Mouse (Mus musculus) gastrocnemius, adult 2 months (tissue): Measurements from ENCODE around the gene Gm10643. TPM values are rescaled to one million over a fixed set of nuclear protein-coding genes. Genes with fewer than 3 reads are reported as not detected.

Experiments used
- DNase-seq: peaks from one replicate; pipeline ENCODE4 v3.0.0; 2022
- H3K27ac ChIP-seq: fragments of 200-600 bp; 2 replicates; pipeline ENCODE4 v1.8.1; 2022; ENCODE audit warnings: mild to moderate bottlenecking
- H3K4me3 ChIP-seq: fragments of 200-600 bp; 2 replicates; pipeline ENCODE4 v1.8.1; 2022; ENCODE audit warnings: mild to moderate bottlenecking, moderate library complexity
- CTCF ChIP-seq: fragments of 200-600 bp; IDR thresholded peaks from 2 replicates; pipeline ENCODE4 v1.8.1; 2022; ENCODE audit warnings: antibody characterized with exemption, mild to moderate bottlenecking, moderate library complexity
- intact Hi-C: fragments of 180-260 bp; cut with DNase I; formaldehyde crosslinking; loops from one replicate; pipeline ENCODE4 v1.15.1; 2025
- total RNA-seq, 2 experiments: library from RNA; stranded (reverse); gene quantifications; 2 replicates each; pipeline ENCODE4 v1.2.3; 2021

Gm10643 gene
- total RNA-seq, 2 experiments from 2014 or later = 0.84 to 1.2 TPM

DNA sequence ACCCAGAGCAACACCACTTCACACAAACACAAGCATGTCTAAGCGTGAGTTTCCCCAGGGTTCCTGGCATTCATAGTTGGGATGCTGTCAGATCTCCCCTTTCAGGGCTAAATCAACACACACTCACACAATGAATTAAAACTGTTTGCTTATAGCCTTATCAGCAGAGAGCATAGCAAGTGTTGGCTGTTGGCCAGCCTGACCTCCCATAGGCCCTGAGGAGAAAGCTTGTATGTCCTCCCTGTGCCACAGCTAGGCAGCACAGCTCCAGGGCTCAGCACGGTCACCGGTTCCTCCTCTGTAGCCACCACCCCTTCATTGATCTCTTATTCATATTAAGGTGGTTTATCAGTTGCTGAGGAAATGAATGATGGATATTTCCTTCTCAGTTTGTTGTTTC, 12.2 kb downstream of the Gm10643 start:
- no peak for TF ChIP-seq CTCF
- DNase-seq = no peak
- intact Hi-C loops = no loop called here
- Histone ChIP-seq H3K27ac (no peak overlapping the region), H3K4me3 (no peak overlapping the region)

DNA sequence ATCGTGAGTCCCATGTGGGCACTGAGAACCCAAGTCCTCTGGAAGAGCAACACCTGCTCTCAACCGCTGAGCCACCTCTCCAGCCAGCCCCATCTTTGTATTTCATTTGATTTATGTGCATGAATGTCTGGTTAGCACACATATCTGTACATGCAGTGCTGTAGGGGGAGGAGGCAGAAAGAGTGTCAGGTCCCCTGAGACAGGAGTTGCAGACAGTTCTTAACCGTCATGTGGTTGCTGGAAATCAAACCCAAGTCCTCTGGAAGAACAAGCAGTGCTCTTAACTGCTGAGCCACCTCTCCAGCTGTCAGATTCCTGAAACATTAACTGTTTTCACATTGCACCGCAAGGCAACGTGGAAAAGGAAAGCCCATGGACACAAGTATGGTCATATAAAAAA, 16.8 kb downstream of the Gm10643 start:
- intact Hi-C loops = no loop called here
- no peak for TF ChIP-seq CTCF
- no peak for DNase-seq

GRCm38 (mm10) chr8:84046505-84046904, 18.4 kb downstream of the Gm10643 start:
- intact Hi-C loops = no loop called here
- no peak for DNase-seq
- Histone ChIP-seq H3K27ac (no peak overlapping the region), H3K4me3 (no peak overlapping the region)
- TF ChIP-seq CTCF = no peak

More for the DNA sequence above, 16.8 kb downstream of the Gm10643 start:
- Histone ChIP-seq H3K4me3 (no peak overlapping the region), H3K27ac (no peak overlapping the region)

GRCm38 (mm10) chr8:84044900-84045299, 20.0 kb downstream of the Gm10643 start, which contains the start of gene Rln3:
Rln3 (minus strand) TSS chr8:84045000.
- no peak for TF ChIP-seq CTCF
- DNase-seq = no peak
- no peak within 1 kb of the TSS for H3K4me3 ChIP-seq
- intact Hi-C loops = loop anchor here (5.0 kb wide), 1 partner anchor 312 kb away; no protein-coding TSS in a partner anchor
- no peak within 1 kb of the TSS for H3K27ac ChIP-seq

- no peak overlapping the region for H3K4me3 ChIP-seq
- TF ChIP-seq CTCF = no peak
- no peak overlapping the region for H3K27ac ChIP-seq
- intact Hi-C loops = loop anchor here (5.0 kb wide), 1 partner anchor 313 kb away; no protein-coding TSS in a partner anchor
- DNase-seq = no peak
These were observed 20.8 kb downstream of the Gm10643 start for GRCm38 (mm10) chr8:84044103-84044502.

- H3K27ac ChIP-seq = no peak overlapping the region
- intact Hi-C loops = loop anchor here (5.0 kb wide), 1 partner anchor 314 kb away; no protein-coding TSS in a partner anchor
- H3K4me3 ChIP-seq = peak overlapping the region; percentile 66
- TF ChIP-seq CTCF = no peak
- DNase-seq = peak; percentile 54
These were observed 22.0 kb downstream of the Gm10643 start for GRCm38 (mm10) chr8:84042948-84043342.

DNA sequence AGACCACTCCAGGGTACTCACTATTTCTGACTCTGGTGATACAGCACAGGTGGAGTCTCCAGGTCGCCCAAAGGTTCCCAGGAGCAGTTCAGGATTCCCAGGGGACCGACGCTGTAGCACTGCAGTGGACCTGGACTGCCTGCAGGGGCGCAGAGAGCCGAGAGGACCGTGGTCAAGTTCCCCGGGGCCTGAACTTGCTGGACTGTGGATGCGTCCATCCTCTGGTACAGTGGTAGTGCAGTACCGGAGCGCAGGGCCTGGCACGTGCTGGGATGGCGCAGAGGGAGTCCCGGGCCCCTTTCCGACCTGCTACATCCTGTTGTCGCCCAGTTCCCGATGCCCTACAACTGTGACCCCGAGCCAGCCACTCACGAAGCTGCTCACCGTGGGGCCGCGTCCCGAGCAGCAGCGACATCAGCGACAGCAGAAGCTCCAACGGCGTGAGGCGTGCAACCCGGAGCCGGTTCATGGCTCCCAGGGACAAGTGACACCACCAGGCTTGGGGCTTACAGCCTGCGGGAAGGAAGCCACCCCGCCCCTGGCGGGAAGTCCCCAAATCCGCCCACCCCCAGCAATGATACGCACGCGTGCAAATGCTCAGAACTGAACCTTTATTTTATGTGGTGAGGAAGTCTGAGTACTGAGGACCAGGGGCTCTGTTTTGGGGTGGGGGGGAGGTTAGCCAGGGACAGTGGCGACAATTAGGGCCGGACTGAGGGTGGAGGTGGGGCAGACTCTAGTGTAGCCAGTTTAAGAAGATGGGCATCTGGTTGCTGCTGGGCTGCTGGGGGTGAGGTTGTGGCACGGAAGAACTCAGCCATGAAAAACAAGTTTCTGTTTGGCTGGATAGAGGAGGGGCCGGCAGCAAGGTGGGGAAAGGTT, 22.6 kb downstream of the Gm10643 start, which contains the start of gene Il27ra:
TSS of gene Il27ra (minus strand) at position 524 of the 882 bp plus-strand sequence.
- peak; percentile 81 for TF ChIP-seq CTCF
- peak within 1 kb of the TSS; percentile 65 for H3K27ac ChIP-seq
- intact Hi-C loops = loop anchor here (5.0 kb wide), 1 partner anchor 315 kb away; no protein-coding TSS in a partner anchor
- H3K4me3 ChIP-seq = peak within 1 kb of the TSS; percentile 66
- peak; percentile 80 for DNase-seq

- intact Hi-C loops = loop anchor here (2.0 to 5.0 kb wide), 3 partner anchors 148 to 248 kb away; partner anchors contain the start of gene Nanos3
- DNase-seq = peak; percentile 71
- H3K4me3 ChIP-seq = no peak overlapping the region
- TF ChIP-seq CTCF = peak; percentile 92
- no peak overlapping the region for H3K27ac ChIP-seq
These were observed 25.9 kb downstream of the Gm10643 start for GRCm38 (mm10) chr8:84039050-84039449.

DNA sequence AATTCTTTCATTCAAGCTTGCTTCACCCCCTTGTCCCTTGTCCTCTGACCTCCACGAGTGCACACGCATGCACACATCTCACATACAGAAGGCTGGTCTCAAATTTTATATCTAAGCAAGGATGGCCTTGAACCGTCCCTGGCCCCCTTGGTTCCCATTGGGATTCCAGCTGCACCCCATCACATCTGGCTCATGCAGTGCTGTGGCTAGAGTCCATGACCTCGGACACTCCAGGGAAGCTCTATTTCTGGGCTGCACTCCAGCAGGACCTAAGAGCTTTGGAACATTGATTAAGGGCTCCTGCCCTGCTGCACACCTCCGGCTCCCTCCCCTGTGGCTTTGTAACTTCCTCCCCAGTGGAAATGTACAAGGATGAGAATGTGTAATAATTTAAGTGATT, 26.9 kb downstream of the Gm10643 start:
- no peak for TF ChIP-seq CTCF
- no peak overlapping the region for H3K27ac ChIP-seq
- intact Hi-C loops = loop anchor here (2.0 to 5.0 kb wide), 3 partner anchors 149 to 249 kb away; partner anchors contain the start of gene Nanos3
- DNase-seq = peak; percentile 51
- H3K4me3 ChIP-seq = no peak overlapping the region

GRCm38 (mm10) chr8:84032777-84033176, 32.2 kb downstream of the Gm10643 start:
- DNase-seq = no peak
- intact Hi-C loops = no loop called here
- no peak overlapping the region for H3K27ac ChIP-seq
- no peak overlapping the region for H3K4me3 ChIP-seq
- TF ChIP-seq CTCF = no peak

DNA sequence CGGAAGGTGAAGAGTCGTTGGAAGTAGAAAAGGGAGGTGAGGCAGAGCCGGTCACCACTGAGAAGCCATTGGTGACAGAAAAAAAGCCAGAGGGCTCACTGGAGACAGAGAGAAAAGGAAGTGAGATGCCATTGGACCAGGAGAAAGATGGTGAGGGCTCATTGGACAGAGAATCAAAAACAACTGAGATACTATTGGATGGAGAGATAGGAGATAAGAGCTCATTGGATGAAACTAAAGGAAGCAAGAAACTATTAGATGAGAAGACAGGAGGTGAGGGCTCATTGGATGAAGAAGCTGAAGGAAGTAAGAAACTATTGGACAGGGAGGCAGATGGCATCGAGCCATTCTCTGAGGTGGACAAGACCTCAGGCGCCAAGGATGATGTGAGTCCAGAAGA, 35.7 kb downstream of the Gm10643 start:
- H3K27ac ChIP-seq = no peak overlapping the region
- no peak for TF ChIP-seq CTCF
- DNase-seq = no peak
- no peak overlapping the region for H3K4me3 ChIP-seq
- intact Hi-C loops = no loop called here

DNA sequence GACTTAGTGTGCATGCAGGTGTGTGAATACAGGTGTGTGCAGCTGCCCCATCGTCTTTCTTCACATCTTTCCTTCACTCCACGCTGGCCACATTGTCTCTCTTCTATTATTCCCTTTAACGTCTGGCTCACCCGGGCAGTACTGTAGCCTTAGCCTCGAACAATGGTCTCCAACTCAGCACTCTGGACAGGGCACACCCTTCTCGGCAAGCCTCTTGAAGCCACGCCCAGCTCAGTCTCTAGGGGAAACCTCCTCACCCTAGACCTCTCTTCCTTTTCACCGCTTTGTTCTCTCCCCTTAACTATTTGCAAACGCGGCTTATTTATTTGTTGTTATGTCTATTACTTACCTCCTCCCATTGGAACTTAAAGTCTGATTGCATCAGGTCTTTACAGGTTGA, 37.5 kb downstream of the Gm10643 start:
- H3K4me3 ChIP-seq = no peak overlapping the region
- intact Hi-C loops = no loop called here
- H3K27ac ChIP-seq = no peak overlapping the region
- DNase-seq = no peak
- no peak for TF ChIP-seq CTCF

- Histone ChIP-seq H3K4me3 (peak overlapping the region; percentile 70), H3K27ac (no peak overlapping the region; the same call in 1 of the 2 replicates)
- intact Hi-C loops = no loop called here
- DNase-seq = peak; percentile 72
- TF ChIP-seq CTCF = no peak
These were observed 39.1 kb downstream of the Gm10643 start for GRCm38 (mm10) chr8:84025863-84026262.
